Mouse (Mus musculus): ENCODE data around the gene Ppil6.
A peak's percentile ranks its signal among the peaks of the same experiment; 100 is the strongest.

GRCm38 (mm10) chr10:41489708-41490517, at the start of gene Ppil6, which contains the start of gene Smpd2:
- no peak for TF ChIP-seq CTCF (IDR thresholded peaks at IDR 0.05; ENCODE audit: extremely low read depth, insufficient read depth, insufficient read length, insufficient replicate concordance)
- peak; percentile 11; the same call in 1 of the 2 replicates for TF ChIP-seq POLR2A (IDR thresholded peaks at IDR 0.05; ENCODE audit: low read depth, low read length)
